Mouse (Mus musculus) lung, postnatal 25 days (tissue): ENCODE data around the gene Dapk3.
"Not testable (repeated sequence)": the region's sequence is repeated elsewhere in the genome, so short reads cannot be mapped to it uniquely, and the experiment has no call there.

Source experiments
- DNase-seq: peaks from one replicate; pipeline ENCODE4 v3.0.0; 2022; ENCODE audit warnings: low spot score

Gene Dapk3

DNA sequence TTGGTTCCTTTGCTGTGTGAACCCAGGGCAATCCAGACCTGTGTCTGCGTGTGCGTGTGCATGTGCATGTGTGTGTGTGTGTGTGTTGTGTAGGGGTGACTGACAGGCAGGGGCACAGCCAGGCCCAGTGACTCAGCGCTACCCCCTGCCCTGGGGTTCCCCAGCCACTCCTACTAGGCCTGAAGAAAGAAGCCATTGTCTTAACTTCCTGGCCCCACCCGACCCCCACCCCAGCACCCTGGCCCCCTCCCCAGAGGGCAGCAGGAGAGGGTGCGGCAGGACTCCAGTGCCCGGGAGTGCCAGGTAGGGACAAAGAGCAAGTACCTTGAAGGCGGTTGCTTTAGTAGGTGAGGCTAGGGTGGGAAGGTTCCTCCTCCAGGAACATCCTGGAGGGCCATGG lies 37.0 kb upstream of the Dapk3 start:
- DNase-seq: no peak

DNA sequence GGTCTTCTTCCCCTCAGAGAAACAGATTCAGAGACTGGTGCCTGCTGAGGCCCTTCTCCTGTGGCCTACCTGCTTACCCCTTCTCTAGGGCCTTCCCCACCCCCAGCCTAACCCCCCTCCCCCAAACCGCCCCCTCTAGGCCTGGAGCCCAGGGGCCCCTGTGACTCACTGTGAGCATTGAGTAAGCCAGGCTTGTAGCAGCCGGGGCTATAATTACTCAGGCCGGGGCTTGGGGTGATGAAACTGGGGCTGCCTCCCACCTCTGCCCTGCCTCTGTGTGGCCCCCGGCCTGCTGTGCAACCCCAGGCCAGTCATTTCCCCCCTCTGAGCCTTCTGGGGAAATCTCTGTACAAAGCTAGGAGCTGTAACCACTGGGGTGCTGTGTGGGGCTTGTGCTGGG lies 36.5 kb upstream of the Dapk3 start:
- DNase-seq: no peak

DNA sequence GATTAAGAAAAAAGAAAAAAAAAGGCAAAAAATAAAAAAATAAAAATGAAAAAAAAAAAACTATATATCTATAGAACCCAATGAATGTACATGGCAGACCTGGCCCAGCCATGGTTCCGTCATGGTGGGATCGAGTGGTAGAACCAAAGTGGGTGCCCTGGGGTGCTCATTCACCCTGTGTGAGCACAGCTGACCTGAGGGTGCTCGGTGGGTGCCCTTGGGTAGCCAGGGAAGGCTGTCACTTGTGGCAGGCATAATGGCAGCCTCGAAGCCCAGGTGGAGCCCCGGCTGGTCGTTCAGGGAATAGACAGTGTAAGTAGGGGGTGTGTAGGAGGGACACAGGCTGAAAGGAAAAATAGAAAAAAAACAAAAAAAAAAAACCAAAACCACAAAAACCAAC lies 31.5 kb upstream of the Dapk3 start:
- no peak for DNase-seq

DNA sequence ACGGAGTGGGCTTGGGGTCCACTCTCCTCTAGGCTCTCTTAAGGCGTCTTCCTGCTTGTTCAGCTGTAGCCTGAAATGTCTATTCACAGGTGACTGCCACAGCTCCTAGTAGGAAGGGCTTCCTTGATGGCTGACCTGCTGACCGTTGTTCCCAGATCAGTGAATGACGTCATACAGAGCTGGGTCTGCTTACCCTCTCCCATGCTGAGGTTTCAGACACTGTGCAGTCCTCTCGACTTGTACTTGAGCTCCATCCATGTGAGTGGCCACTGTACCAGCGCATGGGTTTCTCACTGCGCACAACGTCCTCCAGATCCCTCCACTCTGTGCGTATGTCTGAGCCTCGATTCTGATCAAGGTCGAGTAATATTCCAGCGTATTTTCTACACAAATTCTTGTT lies 30.2 kb upstream of the Dapk3 start:
- no peak for DNase-seq

DNA sequence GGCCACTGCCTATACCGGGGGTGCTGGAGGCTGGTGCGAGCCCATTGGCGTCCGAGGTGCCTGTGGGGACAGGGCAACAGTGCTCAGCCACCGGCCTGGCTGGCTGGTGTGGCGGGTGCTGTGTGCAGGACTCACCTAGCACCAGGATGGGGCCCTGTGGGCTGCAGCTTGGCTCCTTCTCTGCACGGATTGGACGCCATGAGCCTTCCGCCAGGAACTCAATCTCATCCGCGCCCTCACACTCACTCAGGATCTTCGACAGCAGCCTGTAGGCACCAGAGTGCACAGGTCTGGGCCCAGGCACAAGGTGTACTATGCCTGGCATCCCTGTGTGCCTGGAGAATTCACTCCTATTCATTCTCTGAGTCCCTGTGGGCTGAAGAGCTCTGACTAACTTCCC lies 28.5 kb upstream of the Dapk3 start:
- no peak for DNase-seq

DNA sequence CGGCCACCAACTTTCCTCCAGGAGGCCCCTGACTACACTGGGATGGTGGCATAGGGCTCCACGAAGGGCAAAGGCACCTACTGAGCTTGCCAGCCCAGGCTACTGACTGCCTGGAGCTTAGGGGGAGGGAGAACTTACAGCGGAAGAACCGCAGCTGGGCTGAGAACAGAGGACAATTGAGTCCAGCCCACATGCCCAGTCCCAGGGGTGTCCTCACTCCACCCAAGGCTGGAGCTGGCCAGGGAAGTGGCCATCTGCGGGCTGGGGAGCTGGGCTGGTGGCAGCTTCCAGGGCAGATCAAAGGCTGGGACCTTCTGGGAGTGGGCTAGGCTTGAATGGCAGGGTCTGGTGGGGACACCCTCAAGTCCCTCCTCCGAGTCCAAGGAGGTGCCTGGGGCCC lies 28.1 kb upstream of the Dapk3 start:
- no peak for DNase-seq

DNA sequence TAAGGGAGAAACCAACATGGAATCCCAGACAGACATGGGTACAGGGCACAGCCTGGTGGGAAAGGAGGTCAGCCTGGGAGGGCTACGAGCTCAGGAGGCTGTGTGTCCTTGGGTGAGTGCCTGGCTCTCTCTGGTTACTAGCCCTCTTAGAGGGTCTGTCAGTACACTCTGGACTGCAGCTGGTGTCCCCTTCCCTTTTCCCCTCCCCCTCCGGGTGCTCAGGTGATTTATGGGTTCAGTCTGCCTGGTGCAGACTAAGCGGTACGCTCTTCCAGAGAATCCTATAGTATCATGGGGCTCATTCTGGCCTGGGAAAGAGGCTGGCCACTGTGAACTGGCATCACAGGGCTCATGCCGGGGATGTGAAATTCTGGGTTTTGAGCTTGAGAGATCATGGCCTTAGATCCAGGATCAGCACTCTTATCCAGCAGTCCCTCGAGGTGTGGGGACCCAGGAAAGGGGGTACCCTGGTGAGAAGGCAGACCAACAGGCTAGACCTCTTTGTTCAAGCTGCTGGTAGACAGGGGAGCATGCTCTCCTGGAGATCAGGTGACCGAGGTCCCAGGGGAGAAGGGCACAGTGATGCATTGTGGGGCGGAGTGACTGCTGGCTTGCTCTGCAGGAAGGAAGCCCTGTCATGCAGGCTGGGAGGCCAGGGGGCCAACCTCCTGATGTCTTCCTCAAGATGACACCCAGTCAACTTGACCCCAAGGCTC lies 21.0 kb upstream of the Dapk3 start:
- DNase-seq: peak; percentile 59

DNA sequence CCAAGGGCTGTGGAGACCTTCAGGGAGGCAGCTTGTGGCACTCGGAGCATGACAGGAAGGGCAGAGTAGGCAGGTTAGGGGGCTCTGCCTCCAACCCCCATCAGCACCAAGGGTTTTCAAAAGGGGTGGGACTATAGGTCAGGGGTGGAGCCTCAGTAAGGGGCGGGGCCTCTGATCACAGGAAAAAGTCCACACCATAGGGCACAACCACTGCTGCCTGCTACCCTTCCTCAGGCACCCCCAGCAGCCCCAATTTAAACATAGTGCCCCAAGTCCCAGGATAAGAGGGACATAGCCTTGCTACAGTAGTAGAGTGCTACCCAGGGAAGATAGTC lies 20.5 kb upstream of the Dapk3 start:
- no peak for DNase-seq

DNA sequence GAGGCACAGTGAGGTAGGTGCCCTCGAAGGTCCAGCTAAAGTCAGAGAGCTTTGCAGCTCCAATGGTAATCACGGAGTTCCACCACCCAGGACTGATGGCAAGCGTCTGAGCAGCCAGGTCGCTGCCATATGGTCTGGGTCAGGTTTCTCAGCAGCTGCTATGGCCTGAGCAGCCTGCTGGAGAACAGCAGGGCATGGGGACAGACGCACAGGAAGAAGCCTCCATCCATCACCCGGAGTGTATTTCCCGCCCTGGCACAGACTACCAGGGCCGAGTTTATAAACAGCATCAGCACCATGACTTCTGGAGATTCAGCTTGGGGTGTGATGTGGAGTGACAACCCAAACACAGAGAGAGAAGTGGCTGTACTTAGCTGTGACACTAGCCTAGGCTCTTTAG lies 17.7 kb upstream of the Dapk3 start:
- peak; percentile 56 for DNase-seq

DNA sequence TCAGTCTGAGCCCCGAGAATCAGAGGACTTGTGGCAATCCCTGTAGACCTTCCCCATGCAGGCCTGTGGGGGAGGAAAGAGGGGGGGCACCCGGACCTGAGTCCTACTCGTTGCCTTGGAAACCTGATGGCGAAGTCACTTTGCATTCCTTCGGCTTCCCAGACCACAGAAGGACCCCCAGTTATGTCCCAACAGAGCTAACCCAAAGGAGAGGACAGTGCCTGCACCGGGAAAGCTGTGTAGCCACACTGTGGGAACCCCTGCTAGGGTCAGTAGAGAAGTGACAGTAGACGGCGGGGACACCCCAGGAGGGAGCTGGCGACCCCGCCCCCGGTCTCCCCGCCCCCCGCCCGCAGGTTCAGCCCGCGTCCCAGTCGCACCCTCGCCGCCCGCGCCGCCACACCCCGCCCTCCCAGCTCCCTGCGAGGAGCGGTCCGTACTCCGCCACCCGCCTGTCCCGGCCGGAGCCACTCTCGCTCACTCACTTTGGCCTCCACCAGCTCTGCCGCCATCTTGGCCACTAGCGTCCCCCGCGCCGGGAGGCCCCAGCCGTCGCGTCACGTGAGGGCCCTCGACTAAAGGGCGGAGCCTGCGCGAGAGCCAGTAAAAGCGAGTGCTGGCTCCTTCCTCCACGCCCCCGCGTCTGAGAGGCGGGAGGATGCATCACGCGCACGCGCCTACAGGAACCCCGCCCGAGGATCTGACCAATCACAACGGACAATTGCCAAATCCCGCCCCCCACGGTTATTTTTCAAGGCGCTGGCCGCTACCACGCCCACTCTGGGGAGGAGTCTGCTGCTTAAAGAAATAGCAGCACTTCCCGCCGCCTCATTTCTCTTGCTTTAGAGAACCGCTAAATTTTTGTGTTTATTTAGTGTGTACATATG lies 15.4 kb upstream of the Dapk3 start, which contains the start of gene Pias4:
Gene Pias4, minus strand, starts transcription at position 724 of the 887 bp plus-strand sequence.
- DNase-seq: peak; percentile 100

DNA sequence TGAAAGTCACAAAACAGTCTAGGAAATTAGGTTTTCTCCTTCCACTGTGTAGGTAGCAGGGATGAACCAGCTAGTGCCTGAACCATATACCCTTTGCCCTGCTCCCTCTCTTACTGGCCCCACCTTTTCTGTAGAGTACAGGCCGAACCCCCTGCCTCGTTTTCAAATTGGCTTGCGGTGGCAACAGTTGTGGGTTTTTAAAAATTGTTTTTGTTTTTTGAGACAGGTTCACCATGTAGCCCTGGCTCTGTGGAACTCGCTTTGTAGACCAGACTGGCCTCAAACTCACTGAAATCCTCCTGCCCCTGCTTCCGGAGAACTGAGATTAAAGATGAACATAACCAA lies 14.7 kb upstream of the Dapk3 start:
- DNase-seq: no peak

DNA sequence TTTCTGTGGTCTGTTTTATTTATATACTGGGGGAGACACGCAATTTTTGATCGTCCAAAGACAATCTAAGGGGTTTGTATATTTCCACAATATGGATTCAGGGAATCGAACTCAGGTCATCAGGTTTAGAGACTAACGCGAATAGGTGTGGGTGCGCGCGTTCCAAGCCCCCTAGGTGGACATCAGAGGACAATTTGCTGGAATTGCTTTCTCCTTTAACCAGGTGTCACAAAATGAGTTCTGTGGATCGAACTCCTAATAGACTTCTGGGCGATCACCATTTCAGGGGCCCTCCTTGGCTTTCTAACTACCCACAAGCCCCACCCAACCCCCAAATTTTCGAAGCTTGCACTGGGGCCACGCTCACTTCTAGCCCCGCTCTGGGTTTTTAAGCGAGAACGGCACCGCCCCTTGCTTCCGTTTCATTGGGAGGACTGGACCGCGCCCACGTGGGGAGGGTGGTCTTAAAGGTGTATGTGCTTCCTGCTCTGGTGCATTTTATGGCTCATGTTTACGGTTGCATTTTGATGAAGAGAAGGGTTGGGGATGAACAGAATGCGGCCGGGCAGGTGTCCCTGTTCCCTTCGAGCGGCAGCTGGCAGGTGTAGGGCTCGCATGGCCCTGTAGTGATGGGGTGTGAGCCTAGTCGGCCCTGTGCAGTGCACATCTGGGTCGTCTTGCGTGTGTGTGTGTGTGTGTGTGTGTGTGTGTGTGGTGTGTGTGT lies 14.1 kb upstream of the Dapk3 start:
- peak; percentile 92 for DNase-seq

DNA sequence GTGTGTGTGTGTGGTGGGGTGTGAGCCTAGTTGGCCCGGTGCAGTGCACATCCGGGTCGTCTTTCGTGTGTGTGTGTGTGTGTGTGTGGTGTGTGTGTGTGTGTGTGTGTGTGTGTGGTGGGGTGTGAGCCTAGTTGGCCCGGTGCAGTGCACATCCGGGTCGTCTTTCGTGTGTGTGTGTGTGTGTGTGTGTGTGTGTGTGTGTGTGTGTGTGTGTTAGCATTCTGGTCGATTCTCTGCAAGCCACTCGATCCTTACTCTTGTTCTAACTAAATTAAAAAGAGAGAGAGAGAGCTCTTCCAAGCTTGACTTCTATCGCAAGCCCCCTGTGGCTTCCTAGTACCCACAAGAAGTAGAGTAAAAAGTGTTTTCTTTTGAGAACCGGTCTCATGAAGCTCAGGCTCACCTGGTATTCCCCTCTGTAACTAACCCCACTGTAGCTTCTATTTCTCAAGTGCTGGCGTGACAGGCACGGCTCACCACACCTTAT lies 13.3 kb upstream of the Dapk3 start:
- DNase-seq: not testable (repeated sequence)

DNA sequence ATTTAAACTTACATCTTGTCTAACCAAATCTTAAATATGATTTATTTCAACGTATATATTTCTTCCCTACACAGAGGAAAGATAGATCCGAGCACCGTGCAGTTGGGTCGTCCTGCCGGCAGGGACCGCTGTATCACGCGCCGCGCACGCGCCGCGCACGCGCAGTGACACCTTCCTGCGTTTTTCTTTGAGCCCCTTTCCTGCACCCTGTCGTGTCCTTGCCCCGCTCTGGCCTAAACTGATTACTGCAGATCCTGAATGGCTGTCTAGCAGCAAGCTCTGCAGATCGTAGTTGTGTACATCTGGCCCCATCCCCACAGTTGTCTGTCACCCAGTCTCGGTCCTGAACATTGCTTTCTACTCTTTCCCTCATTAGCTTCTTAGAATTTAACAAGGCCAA lies 9.7 kb upstream of the Dapk3 start:
- peak; percentile 78 for DNase-seq

DNA sequence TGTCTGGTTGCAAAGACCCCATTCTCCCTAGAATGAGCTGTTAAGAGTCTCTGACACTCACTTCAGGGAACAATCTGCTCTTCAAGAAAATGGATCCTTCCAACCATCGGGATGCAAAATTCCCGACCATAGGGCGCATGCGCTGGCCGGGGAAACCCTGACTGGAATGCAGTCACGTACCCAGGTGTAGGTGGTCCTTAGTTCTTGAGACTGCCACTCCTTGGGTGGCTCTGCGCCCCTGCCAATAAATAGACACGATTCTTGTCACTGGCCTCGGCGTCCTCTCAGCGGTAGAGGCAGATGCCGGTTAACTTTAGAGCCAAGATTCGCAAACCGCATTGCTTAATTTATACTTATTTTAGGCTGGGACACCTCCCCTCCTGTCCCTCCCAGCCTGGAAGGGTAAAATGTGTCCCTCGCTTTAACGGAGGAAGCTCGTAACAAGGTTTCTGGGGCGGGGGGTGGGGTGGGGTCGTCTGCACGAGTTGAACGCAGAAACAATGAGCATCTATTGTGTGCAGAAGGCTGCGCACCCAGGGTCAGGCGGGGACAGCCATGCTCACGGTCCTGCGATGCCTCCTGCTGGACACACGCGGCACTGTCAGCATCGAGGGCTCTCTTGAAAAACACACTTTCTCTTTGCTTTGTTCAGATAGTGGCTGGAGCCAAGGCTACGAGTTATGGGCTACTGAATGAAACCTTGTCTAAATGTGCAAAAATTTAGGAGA lies 8.0 kb upstream of the Dapk3 start:
- peak; percentile 91 for DNase-seq

DNA sequence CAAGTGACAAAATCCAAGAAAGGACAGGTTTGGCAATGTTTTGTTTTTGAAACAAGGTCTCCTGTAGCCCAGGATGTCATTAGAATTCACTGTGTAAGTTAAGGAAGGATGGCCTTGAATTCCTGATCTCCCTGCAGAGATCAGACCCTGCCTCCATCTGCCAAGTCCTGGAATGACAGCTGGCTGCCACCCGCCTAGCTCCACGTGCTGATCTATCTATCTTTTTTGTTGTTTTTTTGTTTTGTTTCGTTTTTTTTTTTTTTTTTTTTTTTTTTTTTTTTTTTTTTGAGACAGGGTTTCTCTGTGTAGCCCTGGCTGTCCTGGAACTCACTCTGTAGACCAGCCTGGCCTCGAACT lies 7.5 kb upstream of the Dapk3 start:
- DNase-seq: not testable (repeated sequence)

DNA sequence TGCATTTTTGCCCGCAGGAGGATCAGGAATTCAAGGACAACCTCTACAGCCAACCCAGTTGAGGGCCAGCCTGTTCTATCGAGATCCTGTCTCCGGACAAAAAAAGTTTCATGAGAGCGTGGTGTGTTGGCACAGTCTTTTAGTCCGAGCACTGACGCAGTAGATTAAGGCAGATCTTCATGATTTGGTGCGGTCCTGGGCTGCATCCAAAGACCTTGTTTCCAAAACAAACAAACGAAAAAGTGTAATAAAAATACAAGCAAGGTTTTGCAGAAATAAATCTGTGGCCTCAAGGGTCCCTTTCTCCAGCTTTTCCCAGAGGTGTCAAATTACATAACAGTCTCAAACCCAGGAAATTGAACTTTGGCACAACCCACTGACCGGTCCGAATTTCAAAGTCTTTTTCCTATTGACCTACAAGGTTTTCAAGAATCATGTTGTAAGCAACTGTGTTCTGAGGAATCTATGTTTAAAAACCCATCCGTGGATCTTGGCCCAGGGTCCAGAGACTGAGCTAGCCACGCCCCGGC lies 6.8 kb upstream of the Dapk3 start:
- no peak for DNase-seq

DNA sequence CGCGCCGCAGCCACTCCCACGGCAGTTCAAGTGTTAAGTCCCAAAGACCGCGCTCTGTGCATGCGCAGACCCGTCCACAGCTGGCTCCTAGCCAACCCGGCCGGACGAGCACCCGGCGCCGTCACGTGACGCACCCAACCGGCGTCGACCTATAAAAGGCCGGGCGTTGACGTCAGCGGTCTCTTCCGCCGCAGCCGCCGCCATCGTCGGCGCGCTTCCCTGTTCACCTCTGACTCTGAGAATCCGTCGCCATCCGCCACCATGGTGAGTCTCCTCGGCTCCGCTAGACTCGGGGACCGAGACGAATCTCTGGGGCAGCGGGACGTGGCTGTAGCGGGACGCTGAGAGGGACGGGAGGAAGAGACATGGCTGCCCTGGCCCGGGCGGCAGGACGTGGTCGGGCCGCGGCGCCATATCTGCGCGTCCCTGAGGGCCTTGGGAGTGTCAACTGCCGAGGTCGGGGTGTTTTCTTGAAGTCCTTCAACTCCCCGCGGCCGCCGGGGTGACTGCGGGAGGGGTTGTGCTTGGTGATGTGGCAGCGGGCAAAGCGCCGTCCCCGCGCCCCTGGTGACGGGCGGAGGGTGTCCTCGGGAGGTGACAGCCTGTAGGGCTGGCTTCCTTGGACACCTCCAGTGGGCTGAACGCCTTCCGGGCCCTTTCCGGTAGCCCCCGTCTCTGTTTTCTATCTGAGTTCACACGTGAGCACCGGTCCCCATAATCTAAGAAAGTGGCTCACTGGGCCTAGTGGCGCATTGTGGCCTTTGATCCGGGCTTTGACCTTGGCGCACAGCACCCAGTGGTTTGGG lies 6.1 kb upstream of the Dapk3 start, which contains the start of gene Eef2:
Gene Eef2, plus strand, starts transcription at position 166 of the 806 bp plus-strand sequence.
- DNase-seq: peak; percentile 98

DNA sequence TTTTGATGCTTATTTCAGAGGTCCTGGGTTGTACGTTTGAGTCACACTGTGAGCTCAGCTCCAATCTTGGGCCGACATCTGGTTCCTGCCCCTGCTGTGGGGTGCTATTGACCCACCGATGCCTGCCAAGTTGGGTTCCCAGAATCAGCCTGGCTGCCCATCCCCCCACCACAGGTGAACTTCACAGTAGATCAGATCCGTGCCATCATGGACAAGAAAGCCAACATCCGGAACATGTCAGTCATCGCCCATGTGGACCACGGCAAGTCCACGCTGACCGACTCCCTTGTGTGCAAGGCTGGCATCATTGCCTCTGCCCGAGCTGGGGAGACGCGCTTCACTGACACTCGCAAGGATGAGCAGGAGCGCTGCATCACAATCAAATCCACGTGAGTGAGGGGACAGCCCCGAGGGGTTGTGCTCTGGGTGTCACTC lies 5.3 kb upstream of the Dapk3 start:
- DNase-seq: no peak

DNA sequence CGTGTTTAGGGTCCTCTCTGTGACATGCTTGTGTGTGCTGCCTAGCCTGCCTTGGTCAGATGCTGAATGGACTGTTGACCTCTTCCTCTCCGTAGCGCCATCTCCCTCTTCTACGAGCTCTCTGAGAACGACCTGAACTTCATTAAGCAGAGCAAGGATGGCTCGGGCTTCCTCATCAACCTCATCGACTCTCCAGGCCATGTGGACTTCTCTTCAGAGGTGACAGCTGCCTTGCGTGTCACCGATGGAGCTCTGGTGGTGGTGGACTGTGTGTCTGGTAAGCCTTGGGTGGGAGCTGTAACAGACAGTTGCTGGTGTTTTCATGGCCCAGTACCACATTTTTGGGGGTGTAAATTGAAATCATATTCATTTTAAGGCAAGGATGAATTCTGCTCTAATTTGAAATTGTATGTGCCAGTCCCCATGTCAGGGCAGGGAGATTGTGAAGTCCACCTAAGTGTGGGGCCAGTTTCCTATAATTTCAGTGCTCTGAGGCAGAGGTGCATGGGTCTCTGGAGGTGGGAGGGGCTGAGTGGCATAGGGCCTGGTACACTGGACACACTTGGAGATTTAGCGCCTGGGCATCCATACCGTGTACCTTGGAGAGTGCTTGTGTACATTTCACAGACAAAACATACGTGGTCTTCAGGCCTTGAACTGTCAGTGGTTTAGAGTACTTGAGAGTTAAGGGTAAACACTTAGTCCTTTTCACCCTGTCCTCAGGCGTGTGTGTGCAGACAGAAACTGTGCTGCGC lies 4.7 kb upstream of the Dapk3 start:
- no peak for DNase-seq
